Mouse (Mus musculus) lung, adult 2 months (tissue): ENCODE data around the gene Tcfl5.

Experiments used
- CTCF ChIP-seq: fragments of 200-500 bp; IDR thresholded peaks from 2 replicates; pipeline ENCODE4 v1.5.1; 2011; ENCODE audit warnings: mild to moderate bottlenecking, low read length, control low read depth; ENCODE audit not compliant: insufficient read depth
- POLR2A ChIP-seq: fragments of 200-500 bp; IDR thresholded peaks from 2 replicates; pipeline ENCODE4 v1.6.1; 2011; ENCODE audit warnings: low read depth, mild to moderate bottlenecking, control low read depth, low read length, borderline replicate concordance; ENCODE audit errors: extremely low read depth

DNA sequence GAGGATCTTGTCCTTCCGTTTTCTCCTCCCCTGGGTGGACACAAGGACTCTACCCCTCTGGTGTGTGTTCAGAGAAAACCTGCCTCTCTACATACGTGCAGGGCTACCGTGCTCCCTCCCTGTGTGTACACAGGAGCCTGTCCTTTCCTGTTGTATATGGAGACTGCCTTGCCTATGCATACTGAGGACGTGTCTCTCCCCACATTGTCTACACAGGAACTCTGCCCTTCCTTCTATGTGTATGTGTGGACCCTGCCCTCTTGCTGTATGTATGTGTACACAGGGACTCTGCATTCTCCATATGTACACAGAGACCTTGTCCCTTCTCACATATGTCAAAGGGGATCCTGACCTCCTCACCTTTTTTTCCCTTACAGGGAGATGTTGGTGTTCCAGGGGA lies 32.2 kb downstream of the Tcfl5 start:
- no peak for TF ChIP-seq POLR2A
- no peak for TF ChIP-seq CTCF
